Mouse (Mus musculus): ENCODE data around the gene Sprtn. TPM values are rescaled to one million over a fixed set of nuclear protein-coding genes. Genes with fewer than 3 reads are reported as not detected.

The Sprtn gene
- polyA plus RNA-seq, 2 experiments: 11.3 to 16.5 TPM

GRCm38 (mm10) chr8:124892596-124892995 is 5.1 kb upstream of the Sprtn start:
- Histone ChIP-seq H3K27me3 (ENCODE audit: control insufficient read depth, insufficient read depth, low read length) (no peaks in the 10 kb centered on the region), H3K4me3 (replicated peaks; ENCODE audit: low read length) (no peak overlapping the region), H3K4me2 (replicated peaks; ENCODE audit: low read depth, low read length, severe bottlenecking) (no peak overlapping the region), H3K9ac (ENCODE audit: low read depth, low read length, severe bottlenecking) (no peak overlapping the region), H3K36me3 (ENCODE audit: control insufficient read depth, insufficient read depth, low read length) (peaks cover 60% of the 10 kb centered on the region), H3K27ac (replicated peaks; ENCODE audit: low read depth, low read length) (no peak overlapping the region), H3K9me3 (ENCODE audit: control insufficient read depth, low read length) (peaks cover 3% of the 10 kb centered on the region; the same call in 1 of the 2 replicates), H3K4me1 (ENCODE audit: control insufficient read depth, insufficient read depth, low read length) (peaks cover 9% of the 10 kb centered on the region; the same call in 1 of the 2 replicates)
- WGBS: 13% methylated on average over 3 of the region's 3 CpGs
- peak; percentile 18 for DNase-seq (ENCODE audit: low spot score)
- ATAC-seq (ENCODE audit: low FRiP score, low read depth): no peak
- TF ChIP-seq POLR2A (IDR thresholded peaks at IDR 0.05; ENCODE audit: borderline replicate concordance, extremely low read depth, insufficient read depth, insufficient read length): no peak

GRCm38 (mm10) chr8:124896010-124896631 is 1.6 kb upstream of the Sprtn start:
- no peak for ATAC-seq (ENCODE audit: low FRiP score, low read depth)
- H3K9me3 ChIP-seq (ENCODE audit: control insufficient read depth, low read length): no peaks in the 10 kb centered on the region
- DNase-seq (ENCODE audit: low spot score): no peak
- H3K4me1 ChIP-seq (ENCODE audit: control insufficient read depth, insufficient read depth, low read length): peaks cover 16% of the 10 kb centered on the region
- peak overlapping the region; percentile 89 for H3K4me3 ChIP-seq (replicated peaks; ENCODE audit: low read length)
- peak overlapping the region; percentile 77 for H3K9ac ChIP-seq (ENCODE audit: low read depth, low read length, severe bottlenecking)
- no peaks in the 10 kb centered on the region for H3K27me3 ChIP-seq (ENCODE audit: control insufficient read depth, insufficient read depth, low read length)
- H3K36me3 ChIP-seq (ENCODE audit: control insufficient read depth, insufficient read depth, low read length): peaks cover 43% of the 10 kb centered on the region
- H3K27ac ChIP-seq (replicated peaks; ENCODE audit: low read depth, low read length): no peak overlapping the region
- 78% methylated on average over 26 of the region's 26 CpGs for WGBS
- H3K4me2 ChIP-seq (replicated peaks; ENCODE audit: low read depth, low read length, severe bottlenecking): peak overlapping the region; percentile 89
- no peak for TF ChIP-seq POLR2A (IDR thresholded peaks at IDR 0.05; ENCODE audit: borderline replicate concordance, extremely low read depth, insufficient read depth, insufficient read length)

GRCm38 (mm10) chr8:124896632-124897385 is 877 bp upstream of the Sprtn start:
- Histone ChIP-seq H3K27ac (replicated peaks; ENCODE audit: low read depth, low read length) (peak overlapping the region; percentile 68), H3K4me2 (replicated peaks; ENCODE audit: low read depth, low read length, severe bottlenecking) (peak overlapping the region; percentile 89), H3K9me3 (ENCODE audit: control insufficient read depth, low read length) (no peaks in the 10 kb centered on the region), H3K9ac (ENCODE audit: low read depth, low read length, severe bottlenecking) (peak overlapping the region; percentile 77), H3K4me3 (replicated peaks; ENCODE audit: low read length) (peak overlapping the region; percentile 89), H3K27me3 (ENCODE audit: control insufficient read depth, insufficient read depth, low read length) (no peaks in the 10 kb centered on the region), H3K36me3 (ENCODE audit: control insufficient read depth, insufficient read depth, low read length) (peaks cover 42% of the 10 kb centered on the region), H3K4me1 (ENCODE audit: control insufficient read depth, insufficient read depth, low read length) (peaks cover 16% of the 10 kb centered on the region)
- 1% methylated on average over 39 of the region's 60 CpGs for WGBS
- no peak for TF ChIP-seq POLR2A (IDR thresholded peaks at IDR 0.05; ENCODE audit: borderline replicate concordance, extremely low read depth, insufficient read depth, insufficient read length)
- DNase-seq (ENCODE audit: low spot score) (peak; percentile 56), ATAC-seq (ENCODE audit: low FRiP score, low read depth) (peak; percentile 28; the same call in 1 of the 2 replicates)

GRCm38 (mm10) chr8:124898251-124898905 is 692 bp downstream of the Sprtn start:
- peak overlapping the region; percentile 77 for H3K9ac ChIP-seq (ENCODE audit: low read depth, low read length, severe bottlenecking)
- DNase-seq (ENCODE audit: low spot score) (no peak), ATAC-seq (ENCODE audit: low FRiP score, low read depth) (no peak)
- WGBS: 5% methylated on average over 31 of the region's 31 CpGs
- H3K36me3 ChIP-seq (ENCODE audit: control insufficient read depth, insufficient read depth, low read length): peaks cover 54% of the 10 kb centered on the region
- no peaks in the 10 kb centered on the region for H3K27me3 ChIP-seq (ENCODE audit: control insufficient read depth, insufficient read depth, low read length)
- H3K4me1 ChIP-seq (ENCODE audit: control insufficient read depth, insufficient read depth, low read length): peaks cover 13% of the 10 kb centered on the region
- H3K4me2 ChIP-seq (replicated peaks; ENCODE audit: low read depth, low read length, severe bottlenecking): peak overlapping the region; percentile 81
- H3K9me3 ChIP-seq (ENCODE audit: control insufficient read depth, low read length): no peaks in the 10 kb centered on the region
- peak overlapping the region; percentile 89 for H3K4me3 ChIP-seq (replicated peaks; ENCODE audit: low read length)
- peak overlapping the region; percentile 43 for H3K27ac ChIP-seq (replicated peaks; ENCODE audit: low read depth, low read length)
- TF ChIP-seq POLR2A (IDR thresholded peaks at IDR 0.05; ENCODE audit: borderline replicate concordance, extremely low read depth, insufficient read depth, insufficient read length): no peak

GRCm38 (mm10) chr8:124903198-124903597 is 5.5 kb downstream of the Sprtn start:
- Histone ChIP-seq H3K4me1 (ENCODE audit: control insufficient read depth, insufficient read depth, low read length) (peaks cover 7% of the 10 kb centered on the region), H3K27ac (replicated peaks; ENCODE audit: low read depth, low read length) (no peak overlapping the region), H3K36me3 (ENCODE audit: control insufficient read depth, insufficient read depth, low read length) (peaks cover 76% of the 10 kb centered on the region), H3K9ac (ENCODE audit: low read depth, low read length, severe bottlenecking) (no peak overlapping the region), H3K27me3 (ENCODE audit: control insufficient read depth, insufficient read depth, low read length) (no peaks in the 10 kb centered on the region), H3K4me3 (replicated peaks; ENCODE audit: low read length) (no peak overlapping the region), H3K9me3 (ENCODE audit: control insufficient read depth, low read length) (no peaks in the 10 kb centered on the region), H3K4me2 (replicated peaks; ENCODE audit: low read depth, low read length, severe bottlenecking) (no peak overlapping the region)
- no peak for ATAC-seq (ENCODE audit: low FRiP score, low read depth)
- no peak for TF ChIP-seq POLR2A (IDR thresholded peaks at IDR 0.05; ENCODE audit: borderline replicate concordance, extremely low read depth, insufficient read depth, insufficient read length)
- 95% methylated on average over 15 of the region's 15 CpGs for WGBS
- no peak for DNase-seq (ENCODE audit: low spot score)
